Mouse (Mus musculus) neural tube, embryonic 10.5 days (tissue): ENCODE measurements around the gene Wdr38.
"Not testable (repeated sequence)": the region's sequence is repeated elsewhere in the genome, so short reads cannot be mapped to it uniquely, and the experiment has no call there.

Experiments
- DNase-seq: peaks from one replicate; pipeline ENCODE4 v3.0.0-alpha.2; 2017; ENCODE audit warnings: low spot score; ENCODE audit errors: extremely low spot score

Gene Wdr38

GRCm38 (mm10) chr2:38992452-38992851, 4.8 kb upstream of the Wdr38 start:
- DNase-seq: no peak

GRCm38 (mm10) chr2:38999381-38999780, 2.1 kb downstream of the Wdr38 start:
- DNase-seq: peak; percentile 20

- DNase-seq: peak; percentile 19
Measured at GRCm38 (mm10) chr2:38999910-39000586, 2.8 kb downstream of the Wdr38 start.

GRCm38 (mm10) chr2:39000587-39000919, 3.3 kb downstream of the Wdr38 start:
- peak; percentile 18 for DNase-seq

GRCm38 (mm10) chr2:39001866-39002265, 4.6 kb downstream of the Wdr38 start:
- no peak for DNase-seq

GRCm38 (mm10) chr2:39003106-39003505, 5.8 kb downstream of the Wdr38 start:
- DNase-seq: no peak

- no peak for DNase-seq
Measured at GRCm38 (mm10) chr2:39003512-39003911, 6.2 kb downstream of the Wdr38 start.

- peak; percentile 45 for DNase-seq
Measured at GRCm38 (mm10) chr2:39004372-39004771, 7.1 kb downstream of the Wdr38 start.

- DNase-seq: peak; percentile 90
Measured at GRCm38 (mm10) chr2:39004880-39005435, 7.7 kb downstream of the Wdr38 start, which contains the start of gene Arpc5l. Arpc5l (plus strand) TSS chr2:39005348.

- peak; percentile 36 for DNase-seq
Measured at GRCm38 (mm10) chr2:39005574-39006079, 8.4 kb downstream of the Wdr38 start, which contains the start of gene Rpl35. Rpl35 (minus strand) TSS chr2:39005624.

GRCm38 (mm10) chr2:39006149-39006730, 9.0 kb downstream of the Wdr38 start:
- no peak for DNase-seq

GRCm38 (mm10) chr2:39007865-39008264, 10.6 kb downstream of the Wdr38 start:
- DNase-seq: peak; percentile 97

- no peak for DNase-seq
Measured at GRCm38 (mm10) chr2:39008350-39008851, 11.1 kb downstream of the Wdr38 start.

GRCm38 (mm10) chr2:39008954-39009365, 11.7 kb downstream of the Wdr38 start:
- no peak for DNase-seq

GRCm38 (mm10) chr2:39010144-39010543, 12.9 kb downstream of the Wdr38 start:
- not testable (repeated sequence) for DNase-seq

GRCm38 (mm10) chr2:39011264-39011663, 14.0 kb downstream of the Wdr38 start:
- no peak for DNase-seq

GRCm38 (mm10) chr2:39011971-39012370, 14.7 kb downstream of the Wdr38 start:
- DNase-seq: no peak

- DNase-seq: no peak
Measured at GRCm38 (mm10) chr2:39012768-39013279, 15.5 kb downstream of the Wdr38 start.

- no peak for DNase-seq
Measured at GRCm38 (mm10) chr2:39016581-39016980, 19.3 kb downstream of the Wdr38 start.

GRCm38 (mm10) chr2:39020004-39020403, 22.7 kb downstream of the Wdr38 start:
- DNase-seq: no peak

GRCm38 (mm10) chr2:39031611-39032010, 34.3 kb downstream of the Wdr38 start:
- no peak for DNase-seq

- no peak for DNase-seq
Measured at GRCm38 (mm10) chr2:39040215-39040614, 42.9 kb downstream of the Wdr38 start.
